Mouse (Mus musculus): ENCODE measurements at regions not wholly inside any gene's neighbourhood (a gene's known extent, or its start where the extent isn't known, plus 50 kb on each side); places are given as distances from the start of the nearest gene placed in this dataset.

GRCm38 (mm10) chr8:87286059-87286458 is 186.3 kb downstream of the Cbln1 start:
- no peak for TF ChIP-seq CTCF (IDR thresholded peaks at IDR 0.05; ENCODE audit: insufficient read depth, low read depth, low read length)
- TF ChIP-seq POLR2A (IDR thresholded peaks at IDR 0.05; ENCODE audit: insufficient read depth, low read depth, low read length), result no peak
